Mouse (Mus musculus) WW6 (cell line): Measurements from ENCODE around the gene D930007J09Rik.

ENCODE experiments used
- DNase-seq: peaks from one replicate; pipeline ENCODE4 v3.0.0-alpha.2; 2013; ENCODE audit warnings: low read depth, low spot score

Gene D930007J09Rik

GRCm38 (mm10) chr13:32802259-32803081 is at the start of gene D930007J09Rik:
D930007J09Rik (minus strand) TSS chr13:32802849.
- DNase-seq, result no peak

GRCm38 (mm10) chr13:32851967-32852366 is 49.3 kb upstream of the D930007J09Rik start:
- peak; percentile 40 for DNase-seq

- DNase-seq, result peak; percentile 31
Measured at GRCm38 (mm10) chr13:32850668-32851404, 48.2 kb upstream of the D930007J09Rik start, which contains the start of gene Serpinb1a. Serpinb1a (minus strand) TSS chr13:32851185.

- no peak for DNase-seq
Measured at GRCm38 (mm10) chr13:32850156-32850555, 47.5 kb upstream of the D930007J09Rik start.

GRCm38 (mm10) chr13:32849531-32850123 is 47.0 kb upstream of the D930007J09Rik start:
- no peak for DNase-seq

- DNase-seq, result no peak
Measured at GRCm38 (mm10) chr13:32849092-32849491, 46.4 kb upstream of the D930007J09Rik start.

- DNase-seq, result no peak
Measured at GRCm38 (mm10) chr13:32846221-32846620, 43.6 kb upstream of the D930007J09Rik start.

GRCm38 (mm10) chr13:32841349-32841748 is 38.7 kb upstream of the D930007J09Rik start:
- DNase-seq, result no peak

- DNase-seq, result no peak
Measured at GRCm38 (mm10) chr13:32839314-32839713, 36.7 kb upstream of the D930007J09Rik start.

GRCm38 (mm10) chr13:32834513-32834912 is 31.9 kb upstream of the D930007J09Rik start:
- DNase-seq, result no peak

GRCm38 (mm10) chr13:32833237-32833636 is 30.6 kb upstream of the D930007J09Rik start:
- DNase-seq, result no peak

GRCm38 (mm10) chr13:32832776-32833175 is 30.1 kb upstream of the D930007J09Rik start:
- DNase-seq, result no peak

- no peak for DNase-seq
Measured at GRCm38 (mm10) chr13:32831505-32832273, 29.0 kb upstream of the D930007J09Rik start.

GRCm38 (mm10) chr13:32828886-32829285 is 26.2 kb upstream of the D930007J09Rik start:
- DNase-seq, result no peak

GRCm38 (mm10) chr13:32827951-32828350 is 25.3 kb upstream of the D930007J09Rik start:
- DNase-seq, result peak; percentile 11

GRCm38 (mm10) chr13:32827111-32827822 is 24.6 kb upstream of the D930007J09Rik start:
- no peak for DNase-seq

GRCm38 (mm10) chr13:32825546-32825945 is 22.9 kb upstream of the D930007J09Rik start:
- DNase-seq, result no peak

GRCm38 (mm10) chr13:32824377-32825330 is 22.0 kb upstream of the D930007J09Rik start:
- no peak for DNase-seq

GRCm38 (mm10) chr13:32823126-32823525 is 20.5 kb upstream of the D930007J09Rik start:
- no peak for DNase-seq

GRCm38 (mm10) chr13:32821671-32822070 is 19.0 kb upstream of the D930007J09Rik start:
- no peak for DNase-seq
